Mouse (Mus musculus) 416B (cell line): ENCODE measurements around the gene Fut2.

Source experiments
- DNase-seq: peaks from one replicate; pipeline ENCODE4 v3.0.0; 2011; ENCODE audit warnings: low read depth

Gene Fut2

GRCm38 (mm10) chr7:45598960-45599879 is 67.0 kb downstream of the Fut2 start:
- no peak for DNase-seq
